Mouse (Mus musculus): ENCODE data around the gene Napa.

Napa gene

DNA sequence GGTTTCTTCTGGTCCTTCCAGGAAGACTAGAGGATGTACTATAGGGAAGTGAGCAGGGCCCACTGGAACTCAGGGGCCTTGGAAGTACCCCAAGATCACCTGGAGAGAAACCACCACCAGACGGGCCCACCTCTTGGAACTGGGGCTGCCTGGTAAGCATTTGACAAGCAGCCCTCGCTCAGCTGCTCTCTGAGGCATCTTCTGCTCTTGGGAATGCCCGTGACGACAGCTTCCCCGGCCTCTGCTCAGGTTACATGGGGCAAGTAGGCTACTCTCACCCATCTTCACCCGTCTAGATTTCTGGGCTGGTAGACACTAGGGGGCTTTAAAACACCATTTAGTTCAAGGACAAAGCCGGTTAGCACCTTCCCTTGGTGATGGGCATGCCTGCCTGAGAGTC, 2.8 kb downstream of the Napa start:
- DNase-seq = peak; percentile 2

DNA sequence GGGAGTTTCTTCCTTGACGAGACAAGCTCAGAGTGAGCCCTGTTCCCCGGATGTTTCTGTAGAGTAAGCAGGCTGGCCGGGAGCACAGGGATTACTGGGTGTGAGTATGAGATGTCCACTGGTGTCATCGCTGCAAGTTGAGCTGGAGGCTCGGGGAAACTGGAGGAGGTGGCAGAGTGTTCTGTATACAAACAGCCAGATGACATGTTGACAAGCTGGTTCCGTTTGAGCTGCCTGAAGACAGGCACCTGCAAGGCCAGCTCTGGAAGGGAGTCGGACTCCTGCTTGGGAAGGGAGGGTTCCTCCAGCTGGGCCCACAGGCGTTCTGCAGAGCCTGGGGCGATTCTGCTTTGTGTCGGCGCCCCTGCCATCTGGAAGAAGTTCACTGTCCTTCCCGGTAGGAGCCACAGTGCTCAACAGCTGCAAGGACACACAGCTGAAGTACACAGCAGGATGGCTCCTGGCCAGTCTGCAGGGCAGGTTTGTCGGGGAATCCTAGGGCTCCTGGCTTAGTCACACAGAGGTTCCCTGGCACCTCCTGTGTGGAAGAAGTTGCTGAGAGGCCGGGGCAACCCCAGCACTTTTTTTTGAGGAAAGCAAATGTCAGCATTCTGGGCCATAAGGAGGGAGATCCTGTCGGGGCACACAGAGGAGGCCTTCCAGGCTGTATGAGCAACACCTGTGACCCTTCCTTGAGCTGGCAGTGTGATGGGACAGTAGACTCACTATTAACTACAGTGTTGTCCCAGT, 3.6 kb downstream of the Napa start:
- no peak for DNase-seq

DNA sequence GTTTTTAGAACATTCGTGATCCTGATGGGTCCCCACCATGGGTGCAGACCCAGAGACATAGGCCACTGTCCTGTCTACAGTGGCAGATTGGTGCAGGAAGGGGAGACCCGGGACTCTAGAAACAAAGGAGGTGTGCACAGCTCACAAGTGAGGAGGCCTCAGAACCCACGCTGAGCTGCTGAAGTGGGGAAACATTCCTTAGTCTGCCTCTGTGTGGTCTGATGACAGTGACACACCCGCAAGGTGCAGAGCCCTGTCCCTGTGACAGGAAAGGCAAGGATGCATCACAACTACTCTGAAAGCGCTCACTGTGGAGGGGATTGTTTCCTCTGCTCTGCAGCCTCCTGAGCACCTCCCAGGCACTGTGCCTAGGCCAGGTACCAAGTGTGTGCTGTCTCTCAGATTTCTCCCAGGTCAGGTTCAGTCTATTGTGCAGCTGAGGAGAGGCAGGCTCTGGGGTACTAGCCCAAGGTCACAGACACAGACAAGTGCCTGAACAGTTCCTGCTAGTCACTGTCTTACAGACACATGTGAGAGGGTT, 4.5 kb downstream of the Napa start:
- DNase-seq = no peak

DNA sequence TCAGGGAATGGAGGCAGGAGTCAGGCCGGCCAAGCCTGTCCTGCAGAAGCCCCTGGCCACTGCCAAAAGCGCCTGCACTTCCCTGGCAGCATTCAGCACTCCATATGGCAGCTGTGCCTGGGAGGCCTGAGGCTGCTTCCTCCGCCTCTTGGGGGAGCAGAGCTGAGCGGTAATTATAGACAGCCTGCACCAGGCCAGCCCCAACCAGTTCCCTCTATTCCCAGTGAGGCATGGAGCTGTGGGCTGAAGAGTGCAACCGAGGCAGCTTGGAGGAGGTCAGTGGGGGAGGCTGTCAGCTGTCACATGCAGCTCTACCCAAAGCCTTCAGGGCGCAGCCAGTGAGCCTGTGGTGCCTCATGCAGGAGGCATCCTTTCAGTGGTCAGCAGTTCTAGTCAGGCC, 5.5 kb downstream of the Napa start:
- peak; percentile 82 for DNase-seq

DNA sequence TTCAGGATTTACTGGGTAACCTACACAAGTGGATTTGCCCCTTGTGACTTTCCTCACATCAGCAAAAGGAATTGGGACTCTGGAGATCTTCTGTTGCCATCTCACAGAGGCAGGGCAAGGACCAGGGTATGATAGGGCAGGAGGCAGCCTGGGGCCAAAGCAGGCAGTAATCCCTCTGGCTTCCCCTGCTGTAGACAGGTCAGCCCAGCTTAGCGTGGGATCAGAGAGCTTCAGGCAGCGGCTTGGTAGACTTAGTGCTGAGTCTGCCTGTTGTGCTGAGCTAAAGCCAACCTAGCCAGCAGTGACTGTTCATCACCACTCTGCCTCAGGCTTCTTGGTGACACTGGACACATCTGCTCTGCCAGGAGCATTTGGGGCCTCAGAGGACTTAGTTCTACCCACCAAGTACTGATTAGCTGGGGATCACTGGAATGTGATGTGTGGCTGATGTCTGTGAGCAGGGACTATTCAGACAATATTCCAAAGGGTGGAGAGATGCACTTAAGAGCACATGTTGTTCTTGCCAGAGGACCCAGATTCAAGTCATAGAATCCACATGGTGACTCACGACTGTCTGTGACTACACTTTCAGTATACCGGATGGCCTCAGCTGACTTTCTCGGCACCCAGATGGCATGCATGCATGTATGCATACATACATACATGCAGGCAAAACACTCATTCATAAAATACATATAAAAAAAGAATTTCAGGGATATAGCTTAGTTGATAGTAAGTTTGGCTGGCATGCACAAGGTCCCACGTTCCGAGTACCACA, 6.5 kb downstream of the Napa start:
- DNase-seq = no peak

DNA sequence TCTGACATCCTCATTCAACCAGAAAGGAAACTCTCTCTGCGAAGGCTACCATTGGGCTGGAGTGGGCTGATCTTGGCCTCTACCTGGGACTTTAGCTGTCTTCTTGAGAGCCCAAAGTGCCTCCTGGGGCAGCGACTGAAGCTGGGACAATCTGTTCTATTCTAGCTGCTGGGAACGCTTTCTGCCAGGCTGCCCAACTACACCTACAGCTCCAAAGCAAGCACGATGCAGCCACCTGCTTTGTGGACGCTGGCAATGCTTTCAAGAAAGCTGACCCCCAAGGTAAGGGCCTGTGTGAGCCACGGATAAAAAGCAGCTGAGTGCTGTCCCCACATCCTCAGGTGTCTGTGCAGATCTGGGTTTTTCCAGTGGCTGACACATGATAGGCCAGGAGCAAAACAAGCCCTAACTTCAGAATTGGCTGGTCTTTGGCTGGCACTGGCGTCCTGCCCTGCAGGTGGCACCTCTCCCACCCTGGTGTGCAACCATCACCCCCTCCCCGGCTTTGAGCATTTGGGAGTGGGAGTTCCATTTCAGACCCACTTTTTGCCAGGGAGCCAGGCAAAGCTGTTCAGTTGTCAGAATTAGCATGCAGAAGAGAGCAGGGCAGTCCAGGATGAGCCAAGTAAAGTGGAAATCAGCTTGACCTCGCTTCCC, 10.8 kb downstream of the Napa start:
- no peak for DNase-seq

DNA sequence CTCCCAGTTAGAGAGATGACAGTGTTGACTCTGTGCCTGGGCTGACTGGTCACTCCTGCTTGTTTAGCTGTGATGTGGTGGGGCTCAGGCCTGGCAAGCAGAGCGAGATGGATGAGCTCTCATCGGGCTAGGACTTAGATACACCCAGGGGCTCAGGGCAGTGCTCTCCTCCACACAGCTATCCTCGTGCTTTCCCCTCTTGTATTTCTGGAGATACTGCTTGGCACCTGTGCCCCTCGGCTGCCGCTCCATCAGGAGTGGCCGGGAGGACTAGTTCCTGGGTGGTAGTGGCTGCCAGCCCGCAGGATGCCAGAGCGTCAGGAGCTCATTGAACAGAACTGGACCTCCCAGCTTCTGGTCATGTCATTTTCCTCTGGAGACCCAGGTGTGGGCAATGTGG, 11.9 kb downstream of the Napa start:
- DNase-seq = no peak

DNA sequence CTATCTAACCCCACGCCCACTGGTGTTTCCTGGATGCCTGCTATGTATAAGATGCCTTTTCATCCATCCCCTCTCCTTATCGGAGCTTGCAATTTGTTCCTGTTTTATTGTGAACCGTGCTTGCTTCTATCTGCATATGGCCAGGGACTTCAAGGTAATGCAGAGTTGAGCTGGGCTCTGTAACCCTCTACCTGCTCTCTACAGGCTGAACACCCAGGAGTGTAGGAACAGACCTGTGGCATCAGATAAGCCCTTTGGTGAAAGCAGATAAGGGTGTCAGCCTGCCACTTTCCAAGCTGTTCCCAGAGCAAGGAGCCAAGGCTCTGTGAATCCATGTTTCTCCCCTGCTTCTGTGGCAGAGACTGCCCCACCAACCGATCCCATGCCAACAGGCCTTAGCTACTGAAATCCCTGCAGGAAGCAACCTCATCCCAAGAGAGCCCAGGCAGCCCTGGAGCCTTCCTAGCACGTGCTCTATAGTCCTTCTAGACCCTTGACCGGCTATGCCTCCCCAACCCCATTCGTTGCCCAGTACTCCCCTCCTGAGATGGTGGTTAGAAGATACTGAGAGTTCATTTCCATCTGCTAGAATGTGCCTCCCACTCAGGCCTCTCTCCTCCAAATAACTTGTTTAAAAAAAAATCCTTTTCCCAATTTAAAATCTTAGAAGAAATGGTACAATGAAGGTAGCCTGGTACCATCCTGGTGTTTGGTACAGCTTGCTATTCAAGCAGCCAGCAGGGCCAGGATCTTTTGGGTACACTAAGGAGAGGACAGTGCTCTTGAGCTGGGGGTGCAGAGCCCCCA, 13.2 kb downstream of the Napa start:
- DNase-seq = peak; percentile 56

DNA sequence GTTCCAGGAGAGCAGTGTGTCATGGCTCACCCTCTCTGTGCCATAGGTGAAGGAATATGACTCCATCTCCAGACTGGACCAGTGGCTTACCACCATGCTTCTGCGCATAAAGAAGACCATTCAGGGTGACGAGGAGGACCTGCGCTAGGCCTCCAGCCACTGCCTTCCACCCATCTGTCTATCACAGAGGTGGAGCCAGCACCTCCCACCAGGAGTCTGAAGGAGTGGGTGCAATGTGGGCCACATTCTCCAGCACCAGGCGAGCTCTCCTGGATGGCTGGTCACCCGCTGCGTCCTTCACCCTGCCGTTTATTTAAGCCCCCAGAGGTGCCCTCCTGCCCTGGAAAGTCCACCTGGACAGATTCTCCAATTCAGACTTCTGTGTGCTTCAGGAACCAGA, 18.2 kb downstream of the Napa start:
- no peak for DNase-seq

DNA sequence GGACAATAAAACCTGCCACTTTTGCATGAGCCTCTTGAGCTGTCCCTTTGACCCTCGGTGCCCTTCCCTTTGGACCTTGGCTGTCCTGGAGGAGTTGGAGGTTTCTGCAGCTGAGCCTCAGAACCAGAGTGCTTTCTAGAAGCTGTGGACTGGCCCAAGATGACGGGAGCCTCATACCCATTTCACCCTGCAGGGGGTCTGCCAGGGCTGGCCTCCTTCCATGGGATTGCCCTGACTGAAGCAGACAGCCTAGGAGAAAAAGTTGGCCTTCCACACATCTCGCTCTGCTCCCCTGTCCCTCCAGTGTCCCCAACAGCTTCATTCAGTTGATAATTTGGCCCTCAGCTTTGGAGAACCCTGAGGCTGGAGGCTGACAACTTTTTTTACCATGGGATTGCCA, 18.8 kb downstream of the Napa start:
- DNase-seq = no peak

DNA sequence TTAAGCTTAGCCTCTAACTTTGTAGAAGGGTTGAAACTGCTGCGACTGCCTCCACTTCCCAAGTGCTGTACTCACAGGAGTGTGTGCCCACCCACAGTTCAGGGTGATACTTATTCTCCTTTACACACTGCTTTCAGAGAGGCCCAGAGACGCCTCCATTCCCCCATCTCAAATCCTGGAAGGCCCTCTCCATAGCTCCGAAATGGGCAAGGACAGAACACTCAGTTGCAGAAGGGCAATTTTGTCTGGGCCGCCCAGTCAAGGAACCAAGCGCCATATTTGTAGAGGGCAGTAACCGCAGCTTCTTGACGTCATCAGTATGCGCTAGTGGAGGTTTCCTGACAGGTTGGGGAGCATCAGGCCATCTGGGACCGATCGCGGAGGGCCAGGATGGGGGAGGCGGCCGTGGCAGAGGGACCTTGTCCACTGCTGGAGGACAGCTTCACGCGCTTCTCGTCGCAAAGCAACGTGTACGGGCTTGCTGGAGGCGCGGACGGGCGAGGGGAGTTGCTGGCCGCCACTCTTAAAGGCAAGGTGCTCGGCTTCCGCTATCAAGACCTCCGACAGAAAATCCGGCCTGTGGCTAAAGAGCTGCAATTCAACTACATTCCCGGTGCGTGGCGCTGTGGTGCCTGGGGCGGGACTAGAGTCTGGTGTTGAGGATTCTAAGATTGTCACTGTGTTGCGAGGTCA, 21.5 kb downstream of the Napa start, which contains the start of gene Kptn:
Gene Kptn, plus strand, starts transcription at position 327 of the 693 bp plus-strand sequence.
- DNase-seq = peak; percentile 93

DNA sequence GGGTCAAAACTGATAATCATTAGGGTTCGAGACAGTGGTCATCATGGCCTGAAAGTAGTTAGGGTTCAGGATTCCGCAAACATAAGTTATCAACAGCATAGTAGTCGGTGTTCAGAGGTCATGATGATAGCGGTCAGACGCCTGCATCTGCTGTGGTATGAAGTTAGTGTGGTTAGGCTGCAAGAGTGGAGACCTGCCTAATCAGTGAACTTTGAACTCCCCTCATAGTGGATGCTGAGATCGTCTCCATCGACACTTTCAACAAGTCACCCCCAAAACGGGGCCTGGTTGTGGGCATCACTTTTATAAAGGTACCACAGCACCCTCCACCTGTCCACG, 22.0 kb downstream of the Napa start:
- no peak for DNase-seq

DNA sequence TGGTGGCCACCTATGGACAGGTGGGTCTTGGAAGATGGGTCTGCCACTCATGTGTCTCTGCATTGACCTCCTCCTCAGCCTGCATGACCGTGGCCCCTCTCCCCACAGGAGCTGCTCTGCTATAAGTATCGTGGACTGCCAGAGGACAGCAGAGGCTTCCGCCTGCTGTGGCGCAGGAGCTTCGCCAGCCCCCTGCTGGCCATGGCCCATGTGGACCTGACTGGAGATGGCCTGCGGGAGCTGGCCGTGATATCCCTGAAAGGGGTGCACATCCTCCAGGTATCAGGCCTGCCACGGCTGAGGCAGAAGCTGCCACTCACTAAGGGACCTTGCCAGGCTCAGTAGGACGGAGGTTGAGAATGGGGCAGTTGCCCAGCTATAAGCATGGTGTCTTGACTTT, 27.6 kb downstream of the Napa start:
- DNase-seq = no peak

DNA sequence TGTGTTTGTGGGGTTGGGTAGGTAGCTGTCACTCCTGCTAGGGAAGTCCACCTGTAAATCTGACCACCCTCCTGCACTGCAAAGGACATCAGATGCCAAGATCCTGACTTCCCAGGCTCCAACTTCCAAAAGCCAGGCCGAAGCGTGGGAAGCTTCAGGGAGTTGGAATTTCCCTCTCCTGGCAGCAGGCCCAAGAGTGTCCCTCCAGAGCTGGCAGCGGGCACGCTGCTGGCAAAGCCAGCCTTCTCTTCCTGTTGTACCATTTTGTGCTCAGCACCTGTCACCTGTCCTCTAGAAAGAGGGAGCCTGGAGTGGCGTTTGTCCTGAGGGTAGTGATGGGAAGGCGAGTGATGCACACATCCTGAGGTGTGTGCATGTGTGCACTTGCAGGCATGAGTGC, 30.1 kb downstream of the Napa start:
- no peak for DNase-seq

DNA sequence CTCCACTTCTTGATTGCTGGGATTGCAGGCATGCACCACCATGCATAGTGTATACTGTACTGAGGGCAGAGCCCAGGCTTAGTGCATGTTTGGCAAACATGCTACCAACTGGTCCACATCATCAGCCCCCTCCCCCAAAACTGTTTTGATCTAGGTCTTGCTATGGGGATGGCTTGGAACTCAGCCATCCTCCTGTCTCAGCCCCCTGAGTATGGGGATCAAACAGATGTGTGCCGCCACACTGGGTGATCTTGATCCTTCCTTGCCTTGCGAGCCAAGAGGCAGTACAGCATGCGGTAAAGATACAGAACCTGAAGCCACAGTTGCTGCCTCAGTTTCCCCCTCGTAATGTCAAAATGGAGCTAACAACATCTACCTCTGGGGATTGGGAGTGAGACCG, 30.6 kb downstream of the Napa start:
- no peak for DNase-seq

DNA sequence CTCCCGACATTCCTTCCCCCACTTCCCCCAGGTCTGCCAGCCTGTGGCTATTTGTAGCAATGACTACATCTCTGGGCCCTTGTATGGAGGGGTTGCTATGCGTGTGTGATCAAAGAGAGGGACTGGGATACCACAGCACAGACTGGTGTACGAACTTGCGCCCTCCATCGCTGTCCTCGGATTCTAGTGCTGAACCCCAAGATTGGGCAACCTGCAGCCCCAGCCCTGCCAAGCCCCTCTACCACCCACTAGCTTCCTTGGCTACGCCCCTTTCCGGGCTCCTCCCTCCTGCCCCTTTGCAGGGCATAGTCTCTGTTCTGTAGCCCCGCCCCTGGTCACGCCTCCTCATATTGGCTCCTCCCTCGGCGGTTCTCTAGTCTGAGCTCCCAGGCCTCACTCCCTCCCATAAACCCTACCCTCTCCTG, 31.2 kb downstream of the Napa start, which contains the start of gene Slc8a2:
Gene Slc8a2, plus strand, starts transcription at position 406 of the 425 bp plus-strand sequence.
- DNase-seq = peak; percentile 90

DNA sequence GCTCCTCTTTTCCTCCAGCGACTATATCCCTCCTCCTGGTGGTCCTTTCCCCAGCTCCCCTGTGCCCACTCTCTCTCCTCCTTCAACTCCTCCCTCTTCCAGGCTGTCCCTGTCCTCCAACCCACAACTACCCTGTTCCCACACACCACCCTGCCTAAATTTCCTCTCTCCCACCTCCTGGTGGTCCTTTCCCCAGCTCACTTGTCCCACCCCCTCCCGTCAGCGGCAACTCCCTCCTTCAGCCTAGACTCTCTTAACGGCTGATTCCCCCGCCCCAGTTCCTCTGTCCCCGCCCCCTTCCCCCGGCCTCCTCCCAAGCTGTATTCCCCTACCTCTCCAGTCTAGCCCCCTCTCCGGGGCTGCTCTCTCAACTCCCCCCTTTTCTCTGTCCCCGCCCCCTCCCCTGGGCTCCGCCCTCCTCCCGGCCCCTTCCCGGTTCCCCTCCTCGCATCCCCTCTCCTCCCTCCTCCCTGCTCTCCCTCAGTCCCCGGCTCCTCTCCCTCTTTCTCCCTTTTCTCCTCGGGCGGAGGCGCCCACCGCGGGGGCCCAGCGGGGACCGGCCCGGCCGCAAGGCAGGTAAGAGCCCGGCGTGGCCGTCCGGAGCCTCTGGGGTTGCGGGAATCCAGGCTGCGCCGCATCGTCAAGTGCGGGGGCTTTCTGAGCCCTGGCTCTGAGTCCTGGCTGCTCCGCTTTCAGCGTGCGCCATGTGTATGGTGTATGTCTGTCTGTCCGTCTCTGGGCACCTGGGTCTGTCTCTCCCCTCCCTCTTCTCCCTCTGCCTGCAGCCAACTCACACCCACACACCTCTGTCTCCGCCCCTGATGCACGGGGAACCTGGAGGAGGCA, 31.8 kb downstream of the Napa start:
- DNase-seq = peak; percentile 69

DNA sequence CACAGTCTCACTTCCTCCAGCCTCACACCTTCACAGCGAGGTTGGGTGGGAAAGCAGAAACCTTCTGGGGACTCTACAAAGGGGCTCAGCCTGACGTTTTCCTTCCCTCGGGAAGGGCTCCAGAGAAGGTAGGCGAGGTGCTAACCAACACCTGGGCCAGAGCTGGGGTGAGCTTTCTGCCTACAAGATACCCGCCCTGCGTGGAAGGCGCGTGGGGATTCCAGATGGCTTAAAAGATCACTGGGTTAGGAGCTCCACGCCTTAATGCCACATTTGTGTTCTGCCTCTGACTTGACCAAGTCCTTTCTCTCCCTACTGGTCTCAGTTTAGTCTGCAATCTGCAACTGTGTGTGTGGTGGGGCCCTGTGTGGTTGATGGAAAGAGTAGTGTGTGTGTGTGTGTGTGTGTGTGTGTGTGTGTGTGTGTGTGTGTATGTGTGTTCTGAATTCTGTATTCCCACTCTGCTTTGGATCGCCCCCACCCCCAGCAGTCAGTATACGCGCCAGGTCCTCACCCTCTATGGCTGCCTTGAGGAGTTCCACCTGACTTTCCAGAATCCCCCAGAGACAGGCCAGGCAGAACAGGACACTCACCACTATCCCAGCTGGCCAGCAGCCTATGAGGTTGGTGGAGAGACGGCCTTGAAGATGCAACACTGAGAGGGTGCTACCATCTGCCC, 32.8 kb downstream of the Napa start:
- no peak for DNase-seq

DNA sequence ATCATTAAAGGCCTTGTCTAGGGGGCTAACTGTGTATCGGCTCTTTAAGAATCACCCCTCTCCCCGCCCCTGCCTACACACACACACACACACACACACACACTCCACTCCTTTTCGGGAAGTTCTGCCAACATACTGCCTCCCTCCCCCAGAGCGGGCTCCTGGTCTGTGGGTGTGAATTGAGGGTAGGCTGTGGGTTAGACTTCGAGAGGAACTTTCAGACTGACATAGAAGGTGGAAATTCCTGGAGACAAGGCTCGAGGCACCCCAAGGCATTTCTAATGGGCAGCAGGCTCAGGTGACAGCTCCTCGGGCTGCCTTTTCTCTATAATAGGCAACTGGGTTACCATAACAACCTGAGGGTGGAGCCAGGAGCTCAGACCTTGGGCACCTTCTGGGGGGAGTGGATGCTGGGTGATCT, 33.9 kb downstream of the Napa start:
- no peak for DNase-seq

DNA sequence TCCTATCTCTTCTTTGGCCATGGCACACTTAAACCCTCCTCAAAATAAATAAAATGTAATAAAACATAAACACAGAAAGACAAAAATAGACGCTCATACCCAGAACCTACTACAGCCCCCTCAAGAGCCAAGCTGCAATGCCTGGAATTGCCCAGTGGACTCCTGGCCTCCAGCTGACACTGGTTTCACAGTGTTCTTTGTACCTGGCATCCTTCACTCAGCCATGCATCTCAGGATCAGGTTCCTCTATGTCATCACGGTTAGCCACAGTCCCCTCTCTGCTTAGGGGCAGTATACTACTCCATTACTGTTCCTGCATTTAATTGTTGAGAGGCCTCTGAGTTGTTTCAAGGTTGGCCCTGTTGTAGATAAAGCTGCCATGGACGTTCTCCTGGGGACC, 34.7 kb downstream of the Napa start:
- no peak for DNase-seq

DNA sequence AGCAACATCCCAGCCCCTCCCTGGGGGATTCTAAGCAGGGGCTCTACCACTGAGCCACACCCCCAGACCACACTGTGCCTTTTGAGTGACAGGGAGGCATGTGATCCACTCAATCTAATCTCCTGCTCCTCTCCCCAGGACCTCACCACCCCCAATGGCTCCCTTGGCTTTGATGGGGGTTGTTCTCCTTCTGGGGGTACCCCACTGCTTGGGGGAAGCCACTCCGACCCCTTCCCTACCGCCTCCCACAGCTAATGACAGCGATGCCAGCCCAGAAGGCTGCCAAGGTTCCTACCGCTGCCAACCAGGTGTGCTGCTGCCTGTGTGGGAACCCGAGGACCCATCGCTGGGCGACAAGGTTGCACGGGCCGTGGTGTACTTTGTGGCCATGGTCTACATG, 35.4 kb downstream of the Napa start:
- DNase-seq = no peak

Data from right cerebral cortex, postnatal 25 days (tissue).